ENCODE assay signal across 9 mouse cellular contexts in the genomic region with DNA sequence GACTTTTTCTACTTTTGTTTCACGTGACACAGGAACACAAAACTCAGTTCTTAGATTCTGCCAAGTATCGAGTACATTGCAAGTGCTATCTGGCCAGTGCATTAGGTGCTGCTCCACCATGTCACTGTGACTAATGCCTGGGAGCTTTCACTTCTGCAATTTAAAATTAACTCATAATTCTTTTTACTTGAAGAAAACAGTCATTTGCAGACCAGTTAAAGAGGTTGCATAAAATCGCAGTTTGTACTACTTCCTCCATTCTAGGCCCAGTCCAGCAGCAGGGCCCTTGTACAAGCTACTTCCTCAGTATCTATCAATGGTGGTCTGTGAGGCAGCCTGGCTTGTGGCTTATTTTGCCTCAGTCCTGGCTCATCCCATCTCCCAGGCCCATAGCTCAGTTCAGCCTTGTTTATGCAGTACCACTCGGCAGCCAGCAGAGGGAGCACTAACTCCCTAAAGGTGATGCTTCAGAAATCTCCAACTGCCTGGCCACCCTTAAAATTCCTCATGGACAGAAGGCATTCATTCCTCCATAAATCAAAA. TPM values are rescaled to one million over a fixed set of nuclear protein-coding genes. Genes with fewer than 3 reads are reported as not detected.
DNase-seq lines count a peak whose midpoint lies in the region; ATAC-seq and TF ChIP-seq lines count a peak whose summit lies in the region.
"Had no signal": no experiment of that assay in that cellular context is flagged by ENCODE, and none has a peak within 500 bp of the region (broad histone marks: within the 10 kb centered on the region; RNA-seq: fewer than 3 reads in every experiment).

No protein-coding gene starts in this region.

- H3K9ac ChIP-seq in ES-E14 (ENCODE audit: insufficient read depth, low read depth, low read length, poor library complexity, severe bottlenecking), result no peak overlapping the region
- no peak overlapping the region for H3K9ac ChIP-seq in embryonic facial prominence, embryonic 14.5 days (ENCODE audit: low read depth, low read length)
- H3K9ac ChIP-seq: lung, embryonic 15.5 days had no signal

- H3K36me3 ChIP-seq in ES-E14 (ENCODE audit: control insufficient read depth, insufficient read depth, low read length, poor library complexity, severe bottlenecking), result no peaks in the 10 kb centered on the region; the same call in 1 of the 2 replicates
- H3K36me3 ChIP-seq in embryonic facial prominence, embryonic 14.5 days (ENCODE audit: control insufficient read depth, insufficient read depth, low read length), result 0 out of 2 replicates have a peak, but pooled peaks cover 3% of the 10 kb centered on the region
- H3K36me3 ChIP-seq: lung, embryonic 15.5 days had no signal

- no peaks in the 10 kb centered on the region for H3K9me3 ChIP-seq in ES-E14 (ENCODE audit: control insufficient read depth, insufficient read depth, low read depth, low read length)
- H3K9me3 ChIP-seq in embryonic facial prominence, embryonic 14.5 days (ENCODE audit: control insufficient read depth, low read length), result no peaks in the 10 kb centered on the region
- H3K9me3 ChIP-seq: lung, embryonic 15.5 days had no signal

- intact Hi-C loops in heart, postnatal 25 days (cut with DNase I), result loop anchor here (2.0 kb wide), 1 partner anchor 232 kb away; no protein-coding TSS in a partner anchor

- 57% methylated on average over 4 of the region's 4 CpGs for WGBS in embryonic facial prominence, embryonic 14.5 days

- no peaks in the 10 kb centered on the region for H3K4me1 ChIP-seq in ES-E14 (ENCODE audit: control insufficient read depth in 2 of 2, insufficient read depth in 2 of 2, low read length in 2 of 2, poor library complexity in 1 of 2)
- H3K4me1 ChIP-seq in embryonic facial prominence, embryonic 14.5 days (ENCODE audit: control insufficient read depth, insufficient read depth, low read length), result no peaks in the 10 kb centered on the region
- H3K4me1 ChIP-seq: lung, embryonic 15.5 days had no signal

- no peak for ATAC-seq in embryonic facial prominence, embryonic 14.5 days (ENCODE audit: low read depth)

- peak; percentile 57 for DNase-seq in ES-E14 (ENCODE audit: low read depth, low spot score)
- peak; percentile 77 for DNase-seq in adrenal gland, postnatal 25 days
- peak; percentile 77 for DNase-seq in embryonic facial prominence, embryonic 14.5 days (ENCODE audit: low spot score)
- peak; percentile 44 for DNase-seq in heart, postnatal 25 days (ENCODE audit: low spot score)
- DNase-seq in layer of hippocampus, adult 9-11 months, result peak; percentile 77
- DNase-seq in lung, postnatal 36 days, result peak; percentile 82
- DNase-seq in right cerebral cortex, postnatal 14 days, result peak; percentile 83
- DNase-seq in urinary bladder, postnatal 25 days (ENCODE audit: low spot score), result peak; percentile 76

- H3K27ac ChIP-seq in ES-E14 (ENCODE audit: insufficient read depth, low read depth, low read length, poor library complexity, severe bottlenecking), result no peak overlapping the region
- peak overlapping the region; percentile 39; the same call in 1 of the 2 replicates for H3K27ac ChIP-seq in embryonic facial prominence, embryonic 14.5 days (replicated peaks; ENCODE audit: low read depth, low read length)
- H3K27ac ChIP-seq: lung, embryonic 15.5 days had no signal

- no peak overlapping the region for H3K4me2 ChIP-seq in embryonic facial prominence, embryonic 14.5 days (ENCODE audit: low read depth, low read length)
- H3K4me2 ChIP-seq: lung, embryonic 15.5 days had no signal

- H3K27me3 ChIP-seq in embryonic facial prominence, embryonic 14.5 days (replicated peaks; ENCODE audit: control insufficient read depth, insufficient read depth, low read length), result no peaks in the 10 kb centered on the region
- H3K27me3 ChIP-seq: lung, embryonic 15.5 days had no signal

- in situ Hi-C loops in ES-E14 (cut with MboI; ENCODE audit: low sequenced_read_pairs in 2 of 2, unreplicated experiment in 2 of 2), result loop anchor here (5.0 to 10.0 kb wide), 2 partner anchors 230 to 232 kb away; no protein-coding TSS in a partner anchor

- H3K4me3 ChIP-seq in ES-E14 (ENCODE audit: insufficient read depth in 1 of 2, low read depth in 1 of 2, low read length in 2 of 2, poor library complexity in 1 of 2, severe bottlenecking in 1 of 2), result no peak overlapping the region
- H3K4me3 ChIP-seq in embryonic facial prominence, embryonic 14.5 days (ENCODE audit: low read depth, low read length), result no peak overlapping the region
- H3K4me3 ChIP-seq: lung, embryonic 15.5 days had no signal

TF ChIP-seq in ES-E14, 5 proteins besides CTCF, POLR2A, EP300 and RAD21:
- no peak for TF ChIP-seq MAFK (IDR thresholded peaks at IDR 0.05; ENCODE audit: insufficient read depth, low read depth, low read length)
- TF ChIP-seq HCFC1 (IDR thresholded peaks at IDR 0.05; ENCODE audit: borderline replicate concordance, insufficient read depth, low read length), result no peak
- TF ChIP-seq ZC3H11A (IDR thresholded peaks at IDR 0.05; ENCODE audit: borderline replicate concordance, low read depth, low read length), result peak; percentile 63; the same call in 1 of the 2 replicates

RNA-seq across cellular contexts. Expression of a gene that starts 41.4 kb away (rescaled TPM):
- total RNA-seq in ES-E14 (2012; rRNA removed), result 1.7 and 2.0 TPM in 2 replicates
- 2.0 TPM in 2 replicates for total RNA-seq in adrenal gland, postnatal 25 days (2021)
- 33.5 and 37.9 TPM in 2 replicates for polyA plus RNA-seq in embryonic facial prominence, embryonic 14.5 days (2014; fragmentation: Nextera tagmentation; extraction: Ambion mirVana)
- total RNA-seq in heart, postnatal 25 days (2021), result under 1 TPM; 0.34 to 0.49 TPM
